Mouse (Mus musculus) thymus, adult 2 months (tissue): Measurements from ENCODE around the gene Olfr1410. TPM values are rescaled to one million over a fixed set of nuclear protein-coding genes. Genes with fewer than 3 reads are reported as not detected.

ENCODE experiments used
- DNase-seq: peaks from one replicate; pipeline ENCODE4 v3.0.0; 2021
- H3K27ac ChIP-seq: fragments of 200-500 bp; 2 replicates; pipeline ENCODE4 v1.5.1; 2012; ENCODE audit warnings: low read length, control low read depth; ENCODE audit not compliant: control insufficient read depth, insufficient read depth
- H3K27me3 ChIP-seq: fragments of 200-500 bp; 2 replicates; pipeline ENCODE4 v1.6.1; 2012; ENCODE audit warnings: mild to moderate bottlenecking, low read length, moderate library complexity, mixed read lengths; ENCODE audit not compliant: control insufficient read depth, insufficient read depth
- H3K36me3 ChIP-seq: fragments of 200-500 bp; 2 replicates; pipeline ENCODE4 v1.6.1; 2012; ENCODE audit warnings: mild to moderate bottlenecking, low read length, moderate library complexity; ENCODE audit not compliant: control insufficient read depth, insufficient read depth
- H3K4me1 ChIP-seq: fragments of 200-500 bp; replicated peaks from 2 replicates; pipeline ENCODE4 v1.6.1; 2012; ENCODE audit warnings: low read length; ENCODE audit not compliant: control insufficient read depth, insufficient read depth
- H3K4me3 ChIP-seq: fragments of 200-500 bp; 2 replicates; pipeline ENCODE4 v1.5.1; 2012; ENCODE audit warnings: mild to moderate bottlenecking, low read length, control low read depth, moderate library complexity; ENCODE audit not compliant: control insufficient read depth, insufficient read depth
- CTCF ChIP-seq: fragments of 200-500 bp; IDR thresholded peaks from 2 replicates; pipeline ENCODE4 v1.5.1; 2012; ENCODE audit warnings: mild to moderate bottlenecking, control low read depth, low read length, moderate library complexity, borderline replicate concordance; ENCODE audit not compliant: control insufficient read depth, poor library complexity, insufficient read depth; ENCODE audit errors: extremely low read depth
- POLR2A ChIP-seq: fragments of 200-500 bp; IDR thresholded peaks from 2 replicates; pipeline ENCODE4 v1.6.1; 2012; ENCODE audit warnings: mild to moderate bottlenecking, low read length, control low read depth, moderate library complexity; ENCODE audit not compliant: control insufficient read depth, poor library complexity, insufficient read depth; ENCODE audit errors: extremely low read depth
- WGBS: fragments of 180-500 bp; shearing (Covaris S2); methylation state at CpG from one replicate; pipeline ENCODE4 v1.1.7; 2018; 5-methylcytosine and 5-hydroxymethylcytosine counted together
- polyA plus RNA-seq: library from polyadenylated mRNA; depleted of rRNA; stranded (reverse); fragments of >200 nt; gene quantifications from 2 replicates; pipeline ENCODE4 v1.2.3, GENCODE M21; 2012

Olfr1410 gene
- polyA plus RNA-seq, 1 experiment = 0.11 TPM

DNA sequence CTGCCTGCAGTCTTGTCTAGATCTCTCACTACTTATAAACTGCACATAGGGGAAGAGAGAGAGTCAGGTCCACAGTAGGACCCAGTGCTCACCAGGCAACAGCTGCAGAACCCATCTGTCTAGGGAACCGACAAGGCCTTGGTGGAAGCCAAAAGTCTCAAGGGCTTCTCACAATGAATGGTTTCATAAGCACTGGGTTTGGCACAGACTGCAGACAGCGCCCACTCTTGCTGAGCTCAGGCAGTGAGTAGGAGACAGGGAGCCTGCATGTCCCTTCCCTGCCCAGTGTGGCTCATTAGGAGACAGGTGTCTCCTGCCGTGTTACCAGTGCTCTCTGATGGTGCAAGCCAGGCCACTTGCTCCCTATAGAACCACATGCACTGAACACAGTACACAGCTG is 32.6 kb downstream of the Olfr1410 start:
- no peak for DNase-seq
- H3K27me3 ChIP-seq = no peaks in the 10 kb centered on the region
- 99% methylated on average over 3 of the region's 3 CpGs for WGBS
- peaks cover 17% of the 10 kb centered on the region; the same call in 1 of the 2 replicates for H3K36me3 ChIP-seq
- peaks cover 26% of the 10 kb centered on the region for H3K4me1 ChIP-seq
- TF ChIP-seq CTCF (no peak), POLR2A (no peak)
- H3K27ac ChIP-seq = no peak overlapping the region
- H3K4me3 ChIP-seq = no peak overlapping the region

DNA sequence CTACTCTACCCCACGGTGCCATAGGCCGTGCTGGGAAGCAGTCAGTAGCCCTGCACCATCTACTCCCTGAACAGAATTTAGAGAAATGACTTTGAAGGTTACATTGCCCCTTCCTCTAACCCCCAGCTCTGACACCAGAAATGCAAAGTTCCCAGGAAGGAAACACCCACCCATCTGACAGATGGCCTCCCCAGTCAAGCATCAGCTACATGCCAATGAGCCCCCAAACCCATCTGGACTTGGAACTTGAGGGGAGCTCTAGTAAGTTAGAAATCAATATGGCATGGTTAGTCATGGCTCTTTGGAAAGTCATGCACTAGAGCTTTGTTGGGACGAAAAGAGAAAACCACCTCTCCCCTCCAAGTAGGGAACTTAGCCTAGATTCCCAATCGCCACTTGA is 33.2 kb downstream of the Olfr1410 start:
- no peaks in the 10 kb centered on the region for H3K27me3 ChIP-seq
- H3K4me1 ChIP-seq = peaks cover 26% of the 10 kb centered on the region
- no peak overlapping the region for H3K27ac ChIP-seq
- no peak for DNase-seq
- TF ChIP-seq POLR2A (no peak), CTCF (no peak)
- peaks cover 17% of the 10 kb centered on the region; the same call in 1 of the 2 replicates for H3K36me3 ChIP-seq
- no peak overlapping the region for H3K4me3 ChIP-seq
- WGBS = 93% methylated on average over 4 of the region's 4 CpGs

DNA sequence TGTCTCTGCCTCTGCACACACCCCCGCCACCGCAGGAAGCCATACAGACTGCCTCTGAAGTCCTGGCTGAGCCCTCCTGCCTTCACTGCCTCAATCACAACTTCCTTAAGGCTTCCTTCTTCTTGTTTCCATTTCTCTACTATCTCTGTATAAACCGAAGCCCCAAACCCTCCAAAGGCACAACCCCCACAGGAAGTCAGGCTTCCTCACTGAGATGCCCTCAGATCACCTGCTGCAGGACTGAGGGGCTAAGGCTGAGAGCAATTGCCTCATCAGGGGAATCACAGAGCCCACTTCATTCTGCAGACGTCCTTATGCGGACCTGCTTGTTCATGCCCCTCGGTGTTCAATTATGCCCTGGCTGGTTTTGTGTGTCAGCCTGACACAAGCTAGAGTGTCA is 34.8 kb downstream of the Olfr1410 start:
- 23% methylated on average over 6 of the region's 6 CpGs for WGBS
- Histone ChIP-seq H3K4me3 (peak overlapping the region; percentile 4; the same call in 1 of the 2 replicates), H3K4me1 (peaks cover 26% of the 10 kb centered on the region), H3K27ac (peak overlapping the region; percentile 38), H3K27me3 (no peaks in the 10 kb centered on the region), H3K36me3 (peaks cover 17% of the 10 kb centered on the region; the same call in 1 of the 2 replicates)
- peak; percentile 26 for DNase-seq
- TF ChIP-seq POLR2A (no peak), CTCF (no peak)

DNA sequence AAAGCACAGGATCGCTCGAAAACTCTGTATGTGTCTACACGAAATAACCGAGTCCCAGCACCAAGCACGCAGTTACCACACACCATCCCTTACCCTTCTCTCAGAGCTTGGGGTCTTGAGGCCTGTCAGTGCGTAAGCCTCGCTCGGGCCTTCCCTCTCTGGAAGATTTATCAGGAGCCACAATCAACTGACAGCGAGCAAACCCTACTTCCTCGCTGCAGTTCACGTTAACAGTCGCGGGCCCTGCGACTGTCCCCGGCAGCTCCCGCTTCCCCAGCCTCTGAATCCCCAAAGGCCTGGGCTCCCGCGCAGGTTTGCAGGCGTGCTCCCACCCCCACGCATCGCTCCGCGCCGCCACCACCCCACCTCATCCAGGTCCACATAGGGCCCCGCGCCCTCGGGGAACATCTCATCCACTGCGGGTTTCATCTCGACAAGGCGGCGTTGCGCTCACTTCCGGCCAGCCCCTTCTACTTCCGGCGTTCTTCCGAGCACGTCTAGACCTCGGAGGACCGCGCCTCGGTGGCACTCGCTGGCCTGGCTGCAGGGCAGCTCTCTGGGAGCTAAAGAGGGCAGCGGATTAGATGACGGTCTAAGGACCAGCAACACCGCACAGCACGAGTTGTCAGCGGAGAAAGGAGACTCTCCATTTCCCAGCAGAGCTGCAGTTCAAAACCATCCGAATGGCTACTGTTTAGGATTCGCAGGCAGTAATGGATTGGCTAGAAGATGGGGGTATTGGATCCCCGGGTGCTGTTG is 36.1 kb downstream of the Olfr1410 start, which contains the start of gene Cops9:
TSS of gene Cops9 (minus strand) at position 472 of the 759 bp plus-strand sequence.
- WGBS = 4% methylated on average over 50 of the region's 50 CpGs
- Histone ChIP-seq H3K4me3 (peak within 1 kb of the TSS; percentile 67), H3K27ac (peak within 1 kb of the TSS; percentile 50), H3K27me3 (no peaks in the 10 kb centered on the region), H3K4me1 (peaks cover 26% of the 10 kb centered on the region), H3K36me3 (peaks cover 9% of the 10 kb centered on the region; the same call in 1 of the 2 replicates)
- TF ChIP-seq CTCF = 0 out of 2 replicates have a peak, but pooled peaks have one; percentile 44
- TF ChIP-seq POLR2A = peak; percentile 50; the same call in 1 of the 2 replicates
- peak; percentile 88 for DNase-seq

DNA sequence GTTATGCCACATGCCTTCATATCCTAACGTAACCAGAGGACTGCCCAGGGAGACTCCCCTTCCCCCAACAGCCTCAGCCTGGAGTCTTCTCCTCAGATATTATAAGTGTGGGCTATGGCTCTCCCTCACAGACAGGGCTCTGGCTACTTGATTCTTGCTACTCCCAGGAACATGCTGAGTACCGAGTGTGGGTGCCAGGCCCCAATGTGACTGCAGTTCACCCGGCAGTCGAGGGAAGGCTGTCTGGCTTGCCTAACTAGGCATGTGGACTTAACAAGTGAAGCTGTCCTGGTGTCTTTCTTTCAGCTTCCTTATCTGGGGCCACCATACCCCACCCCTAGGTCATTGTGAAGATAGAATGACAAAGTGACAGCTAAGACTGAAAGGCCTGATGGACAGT is 38.1 kb downstream of the Olfr1410 start:
- Histone ChIP-seq H3K36me3 (no peaks in the 10 kb centered on the region), H3K4me3 (no peak overlapping the region), H3K4me1 (peaks cover 36% of the 10 kb centered on the region), H3K27me3 (no peaks in the 10 kb centered on the region), H3K27ac (no peak overlapping the region)
- no peak for DNase-seq
- TF ChIP-seq POLR2A = no peak
- no peak for TF ChIP-seq CTCF
- 96% methylated on average over 4 of the region's 4 CpGs for WGBS

DNA sequence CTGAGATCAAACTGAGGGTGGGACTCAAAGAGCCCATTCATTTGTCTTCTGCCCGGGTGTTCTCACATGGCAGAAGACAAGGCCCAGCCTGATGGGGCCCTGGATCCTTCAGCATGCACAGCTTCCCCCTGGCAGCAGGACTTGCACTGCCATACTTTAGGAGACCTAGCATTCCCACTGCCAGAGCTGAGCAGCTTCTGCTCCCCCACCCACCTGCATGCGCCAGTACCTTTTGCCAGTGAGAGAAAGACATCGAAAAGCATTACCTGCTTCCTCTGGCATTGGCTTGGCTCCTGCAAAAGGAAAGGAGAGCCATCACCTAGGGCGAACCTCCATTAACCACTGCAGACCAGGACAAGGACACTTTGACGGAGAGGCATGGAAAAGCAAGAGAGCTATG is 39.3 kb downstream of the Olfr1410 start:
- TF ChIP-seq POLR2A (no peak), CTCF (no peak)
- DNase-seq = no peak
- Histone ChIP-seq H3K36me3 (no peaks in the 10 kb centered on the region), H3K27me3 (no peaks in the 10 kb centered on the region), H3K4me1 (peaks cover 28% of the 10 kb centered on the region), H3K4me3 (no peak overlapping the region), H3K27ac (no peak overlapping the region)
- WGBS = 96% methylated on average over 5 of the region's 5 CpGs
